Mouse (Mus musculus) c-Kit-negative CD71-positive TER-119-positive erythroid progenitor cells, embryonic 14.5 days (primary cell): ENCODE results near the gene Tmem52.
"Not testable (repeated sequence)": the region's sequence is repeated elsewhere in the genome, so short reads cannot be mapped to it uniquely, and the experiment has no call there.

Experiments
- DNase-seq: peaks from one replicate; pipeline ENCODE4 v3.0.0-alpha.2; 2013; ENCODE audit warnings: low read depth, low spot score

Gene Tmem52

GRCm38 (mm10) chr4:155472716-155473290, 3.9 kb downstream of the Tmem52 start:
- no peak for DNase-seq

GRCm38 (mm10) chr4:155473319-155473718, 4.4 kb downstream of the Tmem52 start:
- no peak for DNase-seq

- not testable (repeated sequence) for DNase-seq
Observed at GRCm38 (mm10) chr4:155473796-155474195, 4.9 kb downstream of the Tmem52 start.

- no peak for DNase-seq
Observed at GRCm38 (mm10) chr4:155481381-155482124, 12.6 kb downstream of the Tmem52 start.

- DNase-seq: no peak
Observed at GRCm38 (mm10) chr4:155482125-155482480, 13.2 kb downstream of the Tmem52 start.

- DNase-seq: no peak
Observed at GRCm38 (mm10) chr4:155482733-155483540, 14.0 kb downstream of the Tmem52 start.

GRCm38 (mm10) chr4:155485521-155485920, 16.6 kb downstream of the Tmem52 start:
- DNase-seq: no peak

GRCm38 (mm10) chr4:155487746-155488145, 18.8 kb downstream of the Tmem52 start:
- DNase-seq: no peak

- DNase-seq: no peak
Observed at GRCm38 (mm10) chr4:155488232-155489025, 19.5 kb downstream of the Tmem52 start.

GRCm38 (mm10) chr4:155489101-155489970, 20.4 kb downstream of the Tmem52 start:
- no peak for DNase-seq

- DNase-seq: no peak
Observed at GRCm38 (mm10) chr4:155490456-155490855, 21.5 kb downstream of the Tmem52 start.

- peak; percentile 70 for DNase-seq
Observed at GRCm38 (mm10) chr4:155490990-155491504, 22.1 kb downstream of the Tmem52 start, which contains the start of gene Gnb1. TSS of gene Gnb1 (plus strand) at chr4:155491361.

GRCm38 (mm10) chr4:155491529-155492130, 22.7 kb downstream of the Tmem52 start:
- DNase-seq: no peak

- DNase-seq: no peak
Observed at GRCm38 (mm10) chr4:155492131-155492633, 23.3 kb downstream of the Tmem52 start.

- DNase-seq: no peak
Observed at GRCm38 (mm10) chr4:155494891-155495290, 26.0 kb downstream of the Tmem52 start.

- DNase-seq: no peak
Observed at GRCm38 (mm10) chr4:155497963-155498362, 29.0 kb downstream of the Tmem52 start.

- no peak for DNase-seq
Observed at GRCm38 (mm10) chr4:155501126-155501525, 32.2 kb downstream of the Tmem52 start.

- no peak for DNase-seq
Observed at GRCm38 (mm10) chr4:155505067-155505466, 36.2 kb downstream of the Tmem52 start.

- no peak for DNase-seq
Observed at GRCm38 (mm10) chr4:155505671-155506295, 36.9 kb downstream of the Tmem52 start.
